Mouse (Mus musculus): ENCODE results near the gene Rasgef1b.

GRCm38 (mm10) chr5:99764246-99764645, 35.4 kb upstream of the Rasgef1b start:
- TF ChIP-seq CTCF (conservative IDR thresholded peaks at IDR 0.05 in 1 of 2, IDR thresholded peaks at IDR 0.05 in 1 of 2; ENCODE audit: low read depth in 2 of 2, low read length in 2 of 2) (no peak), CHD2 (IDR thresholded peaks at IDR 0.05; ENCODE audit: low read length) (no peak)
